Comparison of ENCODE assay signal across 25 mouse cellular contexts in the genomic region with DNA sequence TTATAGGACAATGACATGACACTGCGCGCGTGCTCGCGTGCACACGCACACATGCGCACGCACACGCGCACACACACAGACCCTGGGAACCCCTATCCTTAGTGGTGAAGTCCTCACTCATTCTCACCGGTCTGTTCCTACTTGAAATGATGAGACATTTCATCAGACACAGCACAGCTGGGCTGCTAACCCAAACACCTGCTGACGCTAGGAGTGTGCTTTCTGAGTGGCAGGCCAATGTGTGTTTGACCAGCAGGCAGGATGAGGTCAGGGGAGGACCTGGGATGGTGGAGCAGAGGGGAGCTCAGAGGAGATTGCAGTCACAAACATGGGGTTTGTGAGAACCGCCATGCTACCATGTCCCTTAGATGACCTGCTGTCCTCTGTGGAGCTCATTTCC. TPM values are rescaled to one million over a fixed set of nuclear protein-coding genes. Genes with fewer than 3 reads are reported as not detected.
DNase-seq lines count a peak whose midpoint lies in the region; ATAC-seq and TF ChIP-seq lines count a peak whose summit lies in the region.
"Had no signal": no experiment of that assay in that cellular context is flagged by ENCODE, and none has a peak within 500 bp of the region (broad histone marks: within the 10 kb centered on the region; RNA-seq: fewer than 3 reads in every experiment).

No protein-coding gene starts in this region.

- H3K9me3 ChIP-seq in kidney, embryonic 15.5 days (replicated peaks), result no peaks in the 10 kb centered on the region
- H3K9me3 ChIP-seq in forebrain, embryonic 10.5 days, result no peaks in the 10 kb centered on the region
- H3K9me3 ChIP-seq: embryonic facial prominence, embryonic 10.5 days; embryonic facial prominence, embryonic 12.5 days; forebrain, embryonic 12.5 days; G1E had no signal

- intact Hi-C loops in gastrocnemius, adult 2 months (cut with DNase I), result no loop called here

- H3K27me3 ChIP-seq in kidney, embryonic 15.5 days, result no peaks in the 10 kb centered on the region
- H3K27me3 ChIP-seq in forebrain, embryonic 10.5 days (ENCODE audit: poor library complexity, severe bottlenecking), result no peaks in the 10 kb centered on the region
- H3K27me3 ChIP-seq: CH12.LX; embryonic facial prominence, embryonic 12.5 days; forebrain, embryonic 12.5 days; Patski had no signal

- H3K4me2 ChIP-seq in kidney, embryonic 15.5 days, result no peak overlapping the region
- H3K4me2 ChIP-seq: embryonic facial prominence, embryonic 12.5 days; forebrain, embryonic 12.5 days had no signal

- 87% methylated on average over 13 of the region's 13 CpGs for WGBS in kidney, embryonic 15.5 days
- WGBS in forebrain, embryonic 10.5 days, result 96% methylated on average over 13 of the region's 13 CpGs

- DNase-seq in gastrocnemius, adult 2 months, result peak; percentile 20
- no peak for DNase-seq in gastrocnemius, postnatal 10 days
- DNase-seq in kidney, postnatal 10 days, result no peak
- no peak for DNase-seq in lung, postnatal 36 days
- no peak for DNase-seq in forebrain, embryonic 10.5 days (ENCODE audit: extremely low spot score, low spot score)
- DNase-seq: adrenal gland, adult 8-10 months; adrenal gland, postnatal 14 days; B cell, adult 2 months; cerebellum, adult 11-12 months; cerebellum, adult 2 months; cerebellum, adult 9-10 months; cerebellum, postnatal 10 days; cerebellum, postnatal 25 days had no signal

- peaks cover 30% of the 10 kb centered on the region for H3K4me1 ChIP-seq in kidney, embryonic 15.5 days
- H3K4me1 ChIP-seq in forebrain, embryonic 10.5 days, result peaks cover 20% of the 10 kb centered on the region

- 0 out of 2 replicates have a peak, but pooled peaks have one; percentile 29 for ATAC-seq in kidney, embryonic 15.5 days (replicated peaks; ENCODE audit: low FRiP score)
- ATAC-seq in granulocyte monocyte progenitor cell, adult 5-6 weeks (replicated peaks; ENCODE audit: poor library complexity, severe bottlenecking), result peak; percentile 32
- ATAC-seq in megakaryocyte progenitor cell, adult 5-6 weeks (replicated peaks; ENCODE audit: poor library complexity), result 0 out of 2 replicates have a peak, but pooled peaks have one; percentile 4
- ATAC-seq: activated CD4-positive, CD25-positive, alpha-beta regulatory T cell, adult 4 months; CD4-positive, CD25-positive, alpha-beta regulatory T cell, adult 4 months; forebrain, embryonic 14.5 days; Patski had no signal

- no peak overlapping the region for H3K4me3 ChIP-seq in gastrocnemius, adult 2 months
- no peak overlapping the region for H3K4me3 ChIP-seq in kidney, embryonic 15.5 days (replicated peaks)
- no peak overlapping the region for H3K4me3 ChIP-seq in forebrain, embryonic 10.5 days
- H3K4me3 ChIP-seq: embryonic facial prominence, embryonic 10.5 days; embryonic facial prominence, embryonic 12.5 days; forebrain, embryonic 12.5 days had no signal

- no peak overlapping the region for H3K27ac ChIP-seq in gastrocnemius, adult 2 months
- no peak overlapping the region for H3K27ac ChIP-seq in kidney, embryonic 15.5 days
- H3K27ac ChIP-seq in forebrain, embryonic 10.5 days, result no peak overlapping the region
- H3K27ac ChIP-seq: embryonic facial prominence, embryonic 10.5 days; embryonic facial prominence, embryonic 12.5 days; forebrain, embryonic 12.5 days had no signal

- H3K36me3 ChIP-seq in kidney, embryonic 15.5 days, result peaks cover 13% of the 10 kb centered on the region
- no peaks in the 10 kb centered on the region; the same call in none of the 2 replicates for H3K36me3 ChIP-seq in forebrain, embryonic 10.5 days (replicated peaks)
- H3K36me3 ChIP-seq: embryonic facial prominence, embryonic 12.5 days; forebrain, embryonic 12.5 days had no signal

- TF ChIP-seq CTCF in gastrocnemius, adult 2 months (IDR thresholded peaks at IDR 0.05), result no peak

- no peak overlapping the region for H3K9ac ChIP-seq in kidney, embryonic 15.5 days
- H3K9ac ChIP-seq: embryonic facial prominence, embryonic 12.5 days; forebrain, embryonic 12.5 days had no signal

RNA-seq across cellular contexts. Expression of a gene that starts 22.9 kb away (rescaled TPM):
- 10 to 100 TPM in 1 of 2 experiments, 1 to 10 TPM in 1; 9.2 to 13.0 TPM for total RNA-seq in gastrocnemius, adult 2 months (2021)
- total RNA-seq in gastrocnemius, postnatal 10 days (2021), result 10 to 100 TPM; 15.9 to 17.2 TPM
- 10.6 and 10.9 TPM in 2 replicates for polyA plus RNA-seq in kidney, embryonic 15.5 days (2015; fragmentation: Nextera tagmentation; extraction: Ambion mirVana)
- not detected in 2 replicates for total RNA-seq in granulocyte monocyte progenitor cell, adult 5-6 weeks (2014; fragmentation: Nextera tagmentation)
- not detected in 2 replicates for total RNA-seq in granulocyte monocyte progenitor cell, adult 5-6 weeks (2017)
- not detected in 2 replicates for total RNA-seq in megakaryocyte progenitor cell, adult 5-6 weeks (2015)
- not detected in 2 replicates for total RNA-seq in megakaryocyte progenitor cell, adult 5-6 weeks (2017)
- 0.81 and 0.84 TPM in 2 replicates for polyA plus RNA-seq in forebrain, embryonic 10.5 days (2016; fragmentation: Nextera tagmentation; extraction: Ambion mirVana)
- total RNA-seq: CH12.LX had no signal
- polyA plus RNA-seq: G1E had no signal

RNA-seq across cellular contexts. Expression of a gene that starts 57.3 kb away (rescaled TPM):
- 100 to 1,000 TPM; 169 to 187 TPM for total RNA-seq in gastrocnemius, adult 2 months (2021)
- total RNA-seq in gastrocnemius, postnatal 10 days (2021), result 100 to 1,000 TPM; 256 to 266 TPM
- polyA plus RNA-seq in kidney, embryonic 15.5 days (2015; fragmentation: Nextera tagmentation; extraction: Ambion mirVana), result 678 and 694 TPM in 2 replicates
- 417 and 477 TPM in 2 replicates for total RNA-seq in granulocyte monocyte progenitor cell, adult 5-6 weeks (2014; fragmentation: Nextera tagmentation)
- 469 and 557 TPM in 2 replicates for total RNA-seq in granulocyte monocyte progenitor cell, adult 5-6 weeks (2017)
- 610 and 655 TPM in 2 replicates for total RNA-seq in megakaryocyte progenitor cell, adult 5-6 weeks (2015)
- 471 and 517 TPM in 2 replicates for total RNA-seq in megakaryocyte progenitor cell, adult 5-6 weeks (2017)
- 567 and 573 TPM in 2 replicates for polyA plus RNA-seq in forebrain, embryonic 10.5 days (2016; fragmentation: Nextera tagmentation; extraction: Ambion mirVana)

Comparison
In these comparisons a context has a peak if more than half of its experiments do, and no peak if none do; other contexts are left out.
1. RNA of a gene that starts 22.9 kb away (total RNA-seq): 15.9 to 17.2 TPM in gastrocnemius, postnatal 10 days and 9.2 to 13.0 TPM in gastrocnemius, adult 2 months; not detected in granulocyte monocyte progenitor cell, adult 5-6 weeks and not detected in megakaryocyte progenitor cell, adult 5-6 weeks; every median in the first group is over 10 times any median in the second.
2. Peak in every context shown above with its lines, with median percentiles within 50 percentile points of each other: ATAC-seq.